Mouse (Mus musculus) liver, adult 2 months (tissue): ENCODE results near the gene Efcab7. TPM values are rescaled to one million over a fixed set of nuclear protein-coding genes. Genes with fewer than 3 reads are reported as not detected.
A peak's percentile ranks its signal among the peaks of the same experiment; 100 is the strongest.

Experiments used
- DNase-seq: peaks from one replicate; pipeline ENCODE4 v3.0.0-alpha.2; 2011; ENCODE audit warnings: low read depth, low spot score; ENCODE audit errors: extremely low read depth
- H3K27ac ChIP-seq: fragments of 200-500 bp; replicated peaks from 2 replicates; pipeline ENCODE4 v1.5.1; 2012; ENCODE audit warnings: low read depth, mild to moderate bottlenecking, control low read depth, inconsistent platforms, low read length; ENCODE audit not compliant: insufficient read depth
- H3K27me3 ChIP-seq: fragments of 200-500 bp; 2 replicates; pipeline ENCODE4 v1.6.1; 2012; ENCODE audit warnings: mild to moderate bottlenecking, moderate library complexity, low read length, inconsistent platforms; ENCODE audit not compliant: control insufficient read depth, insufficient read depth
- H3K36me3 ChIP-seq: fragments of 200-500 bp; 2 replicates; pipeline ENCODE4 v1.6.1; 2012; ENCODE audit warnings: low read length, inconsistent platforms; ENCODE audit not compliant: control insufficient read depth, insufficient read depth
- H3K4me1 ChIP-seq: fragments of 200-500 bp; 2 replicates; pipeline ENCODE4 v1.6.1; 2011; ENCODE audit warnings: low read length; ENCODE audit not compliant: control insufficient read depth, insufficient read depth
- H3K4me3 ChIP-seq: fragments of 200-500 bp; 2 replicates; pipeline ENCODE4 v1.5.1; 2011; ENCODE audit warnings: low read depth, mild to moderate bottlenecking, control low read depth, low read length, moderate library complexity; ENCODE audit not compliant: insufficient read depth
- H3K79me2 ChIP-seq: fragments of 200-500 bp; 2 replicates; pipeline ENCODE4 v1.6.1; 2012; ENCODE audit warnings: inconsistent platforms, mild to moderate bottlenecking, low read length, moderate library complexity; ENCODE audit not compliant: control insufficient read depth, insufficient read depth
- H3K9ac ChIP-seq: fragments of 200-500 bp; 2 replicates; pipeline ENCODE4 v1.6.1; 2012; ENCODE audit warnings: low read depth, mild to moderate bottlenecking, control low read depth, inconsistent platforms, low read length
- CTCF ChIP-seq: fragments of 200-500 bp; IDR thresholded peaks from 2 replicates; pipeline ENCODE4 v1.5.1; 2011; ENCODE audit warnings: low read depth, low read length, control low read depth
- POLR2A ChIP-seq: fragments of 200-500 bp; IDR thresholded peaks from 2 replicates; pipeline ENCODE4 v1.6.1; 2011; ENCODE audit warnings: low read length, control low read depth; ENCODE audit not compliant: insufficient read depth; ENCODE audit errors: extremely low read depth
- WGBS: fragments of 180-500 bp; shearing (Covaris S2); methylation state at CpG from one replicate; pipeline ENCODE4 v1.1.7; 2018; 5-methylcytosine and 5-hydroxymethylcytosine counted together
- polyA plus RNA-seq: library from polyadenylated mRNA; depleted of rRNA; stranded (reverse); fragments of >200 nt; gene quantifications from 2 replicates; pipeline ENCODE4 v1.2.3, GENCODE M21; 2012; rRNA removed
- total RNA-seq: library from RNA; depleted of rRNA; stranded (reverse); fragments of >200 nt; gene quantifications from 2 replicates; pipeline ENCODE4 v1.2.3, GENCODE M21; 2014; rRNA removed

Gene Efcab7
- 2.0 and 4.4 TPM in 2 replicates for total RNA-seq
- 0.51 TPM in 1 of 2 replicates, not detected in the other for polyA plus RNA-seq

DNA sequence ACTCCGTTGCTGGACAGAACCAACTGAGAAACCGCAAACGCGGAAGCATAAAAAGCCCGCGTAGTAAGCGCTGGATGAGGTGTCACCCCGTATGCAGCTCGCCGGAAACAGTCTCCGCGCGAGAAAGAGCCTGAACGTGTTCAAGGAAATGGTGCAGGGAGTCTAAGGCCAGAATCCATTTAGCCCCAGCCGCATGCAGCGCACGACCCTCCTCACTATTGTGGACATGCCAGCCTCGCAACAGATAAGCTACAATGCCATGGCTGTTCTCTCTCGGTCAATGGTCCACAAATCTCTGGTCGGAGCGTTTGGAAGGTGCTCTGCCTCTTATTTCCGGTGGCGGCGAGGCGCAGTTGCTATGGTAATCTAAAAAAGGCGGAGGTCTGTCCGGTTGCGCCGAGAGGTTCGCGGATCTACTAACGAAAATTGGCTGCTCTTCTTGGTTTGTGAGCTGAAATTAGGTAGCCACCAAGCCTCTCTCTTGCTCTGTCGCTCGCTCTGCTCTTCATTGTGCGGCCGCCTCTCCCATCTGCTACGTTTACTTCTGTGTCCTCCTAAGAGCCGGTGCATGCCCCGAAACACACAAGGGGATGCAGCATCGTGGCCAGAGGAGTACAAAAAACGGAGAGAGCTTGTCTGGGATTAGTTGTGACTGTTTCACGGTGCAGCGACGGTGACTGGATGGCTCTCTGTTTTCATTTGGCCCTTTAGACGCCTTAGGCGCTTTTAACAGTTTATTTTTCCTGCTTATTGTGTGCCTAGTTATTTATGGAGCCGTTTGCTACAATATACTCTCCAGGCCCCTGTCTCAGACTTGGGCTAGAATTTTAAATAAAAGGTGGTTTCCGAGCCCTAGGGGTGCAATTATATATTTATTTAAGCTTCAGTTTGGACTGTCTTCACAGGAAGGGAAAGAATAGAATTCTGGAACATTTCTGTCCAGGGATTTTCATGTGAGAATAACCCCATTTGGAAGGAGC is at the start of gene Efcab7:
Gene Efcab7 (plus strand): TSS at position 105 of the 980 bp plus-strand sequence.
- H3K4me1 ChIP-seq = no peaks in the 10 kb centered on the region
- peak; percentile 84 for DNase-seq
- no peaks in the 10 kb centered on the region for H3K36me3 ChIP-seq
- H3K4me3 ChIP-seq = peak within 1 kb of the TSS; percentile 67
- H3K9ac ChIP-seq = peak within 1 kb of the TSS; percentile 71
- H3K79me2 ChIP-seq = no peaks in the 10 kb centered on the region
- H3K27me3 ChIP-seq = no peaks in the 10 kb centered on the region
- peak within 1 kb of the TSS; percentile 66 for H3K27ac ChIP-seq
- no peak for TF ChIP-seq POLR2A
- TF ChIP-seq CTCF = no peak
- under 1% methylated on average over 48 of the region's 48 CpGs for WGBS

DNA sequence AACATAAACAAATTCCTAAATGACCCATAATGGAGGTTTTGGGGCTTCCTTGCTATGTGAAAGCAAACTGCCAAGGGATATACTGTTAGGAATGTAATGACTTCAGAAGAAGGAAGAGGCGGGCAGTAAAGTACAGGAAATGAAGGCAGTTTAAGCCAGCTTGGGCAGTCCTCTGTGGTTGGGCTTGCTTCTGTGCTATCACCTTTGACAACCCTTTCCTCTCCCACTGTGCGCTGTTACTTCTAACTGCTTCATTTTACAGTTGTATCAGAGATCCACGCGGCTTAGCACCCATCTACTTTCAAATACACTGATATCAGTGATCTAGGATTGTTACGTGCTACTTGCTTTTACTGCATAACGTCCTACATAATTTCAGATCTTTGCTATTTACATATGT is 36.6 kb upstream of the Efcab7 start:
- Histone ChIP-seq H3K9ac (no peak overlapping the region), H3K4me1 (no peaks in the 10 kb centered on the region), H3K79me2 (no peaks in the 10 kb centered on the region), H3K27me3 (no peaks in the 10 kb centered on the region), H3K36me3 (no peaks in the 10 kb centered on the region), H3K4me3 (no peak overlapping the region), H3K27ac (no peak overlapping the region)
- no peak for DNase-seq
- TF ChIP-seq POLR2A (no peak), CTCF (no peak)
- WGBS = 87% methylated on average over 6 of the region's 6 CpGs

DNA sequence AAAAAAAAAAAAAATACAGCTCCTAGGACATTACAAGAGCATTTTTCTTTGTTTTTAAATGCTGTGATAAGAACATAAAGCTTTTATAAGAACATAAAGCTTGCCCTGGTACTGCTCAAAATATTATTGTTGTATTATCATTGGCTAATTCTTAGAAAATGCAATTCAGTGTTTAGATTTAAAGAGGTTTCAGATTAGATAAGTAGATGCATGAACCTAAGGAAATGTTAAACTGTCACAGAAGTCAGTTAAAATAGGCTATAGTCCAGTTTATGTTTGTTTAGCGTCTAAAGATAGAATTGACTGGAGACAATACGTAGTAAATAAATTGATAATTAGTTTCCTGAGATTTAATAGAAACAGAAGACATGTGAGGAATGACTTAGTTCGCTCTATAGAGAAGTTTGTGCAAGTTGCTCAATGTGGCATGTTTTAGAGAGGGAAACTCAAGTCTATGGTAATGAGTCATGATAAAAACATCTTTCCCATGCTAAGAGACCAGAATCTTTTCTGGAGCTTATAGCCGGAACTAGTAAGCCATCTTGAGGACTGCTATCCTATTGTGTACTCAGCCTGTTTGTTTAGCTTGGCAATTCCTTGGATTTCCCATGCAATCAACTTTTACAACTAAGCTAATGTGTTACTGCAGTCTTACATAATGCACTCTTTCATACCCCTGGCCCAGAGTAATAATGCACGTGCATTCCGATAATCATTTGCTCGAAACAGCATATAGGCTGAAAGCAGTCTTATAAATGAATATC is 12.1 kb upstream of the Efcab7 start:
- H3K4me3 ChIP-seq = no peak overlapping the region
- no peak overlapping the region for H3K9ac ChIP-seq
- H3K79me2 ChIP-seq = no peaks in the 10 kb centered on the region
- no peaks in the 10 kb centered on the region for H3K27me3 ChIP-seq
- TF ChIP-seq CTCF (no peak), POLR2A (no peak)
- 55% methylated on average over 7 of the region's 7 CpGs for WGBS
- no peaks in the 10 kb centered on the region for H3K36me3 ChIP-seq
- DNase-seq = peak; percentile 56
- H3K4me1 ChIP-seq = no peaks in the 10 kb centered on the region
- H3K27ac ChIP-seq = no peak overlapping the region

DNA sequence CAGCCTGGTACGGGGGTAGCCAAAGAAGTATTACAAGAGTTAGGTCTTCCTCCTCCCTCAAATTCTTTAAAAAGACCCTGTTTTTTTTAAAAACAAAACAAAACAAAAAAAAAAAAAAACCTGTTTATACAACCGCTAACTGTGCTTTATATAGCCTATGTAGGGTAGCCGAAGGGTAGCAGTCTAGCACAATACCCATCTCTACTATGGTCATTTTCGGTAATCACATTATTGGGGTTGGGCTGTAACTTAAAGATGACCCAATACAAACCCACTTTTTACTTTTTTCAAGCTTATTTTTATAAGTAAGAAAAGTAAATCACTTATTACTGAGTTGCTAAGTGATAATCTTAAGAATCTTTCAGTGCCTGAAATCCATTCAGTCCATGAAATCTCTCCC is 661 bp upstream of the Efcab7 start:
- Histone ChIP-seq H3K4me3 (no peak overlapping the region), H3K79me2 (no peaks in the 10 kb centered on the region), H3K27ac (no peak overlapping the region), H3K9ac (no peak overlapping the region), H3K36me3 (no peaks in the 10 kb centered on the region), H3K4me1 (no peaks in the 10 kb centered on the region), H3K27me3 (no peaks in the 10 kb centered on the region)
- WGBS = 60% methylated on average over 4 of the region's 4 CpGs
- no peak for DNase-seq
- no peak for TF ChIP-seq CTCF
- no peak for TF ChIP-seq POLR2A

DNA sequence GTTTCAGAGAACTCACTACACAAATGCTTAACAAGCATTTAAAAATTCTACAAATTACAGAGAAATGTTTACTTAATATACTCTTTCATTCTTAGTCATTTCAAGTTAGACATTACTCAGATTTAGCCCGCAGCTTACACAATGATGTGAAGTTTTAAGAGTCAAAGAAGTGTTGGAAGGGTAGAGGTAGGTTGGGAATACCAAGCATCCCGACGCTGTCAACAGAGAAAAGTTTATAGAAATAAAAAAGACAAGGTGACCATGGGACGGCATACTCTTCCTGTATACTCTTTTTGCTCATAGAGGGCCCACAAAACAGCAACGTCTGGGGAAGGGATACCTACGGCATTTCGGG is 282 bp upstream of the Efcab7 start:
- no peak for DNase-seq
- Histone ChIP-seq H3K27ac (no peak overlapping the region), H3K36me3 (no peaks in the 10 kb centered on the region), H3K4me3 (peak overlapping the region; percentile 67), H3K9ac (no peak overlapping the region), H3K4me1 (no peaks in the 10 kb centered on the region), H3K79me2 (no peaks in the 10 kb centered on the region), H3K27me3 (no peaks in the 10 kb centered on the region)
- 1% methylated on average over 7 of the region's 7 CpGs for WGBS
- TF ChIP-seq POLR2A = no peak
- no peak for TF ChIP-seq CTCF

DNA sequence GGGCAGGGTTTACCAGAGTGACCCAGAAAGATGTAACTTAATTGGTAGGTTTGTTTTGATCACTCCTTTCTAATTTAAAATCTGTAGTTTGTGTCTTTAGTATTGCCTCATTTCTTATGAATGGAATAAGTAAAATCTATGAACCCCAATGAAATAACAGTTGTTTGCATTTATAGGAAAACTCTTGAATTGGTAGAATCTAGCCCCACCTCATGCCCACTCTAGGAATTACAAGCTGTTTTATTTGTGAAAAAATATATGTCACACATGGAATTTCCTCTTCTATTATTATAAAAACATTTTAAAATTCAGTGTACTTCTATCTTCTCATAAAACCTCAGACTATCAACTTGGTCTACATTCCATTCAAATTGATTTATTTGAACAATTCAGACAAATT is 52.9 kb downstream of the Efcab7 start:
- DNase-seq = peak; percentile 24
- no peak overlapping the region for H3K27ac ChIP-seq

More for the DNA sequence above, 52.9 kb downstream of the Efcab7 start:
- H3K27me3 ChIP-seq = no peaks in the 10 kb centered on the region
- no peaks in the 10 kb centered on the region for H3K79me2 ChIP-seq
- H3K36me3 ChIP-seq = no peaks in the 10 kb centered on the region
- no peaks in the 10 kb centered on the region for H3K4me1 ChIP-seq
- H3K4me3 ChIP-seq = no peak overlapping the region
- TF ChIP-seq CTCF (peak; percentile 55; the same call in 1 of the 2 replicates), POLR2A (no peak)
- no peak overlapping the region for H3K9ac ChIP-seq
